Mouse (Mus musculus): ENCODE measurements around the gene Ntn1. TPM values are rescaled to one million over a fixed set of nuclear protein-coding genes. Genes with fewer than 3 reads are reported as not detected.

The Ntn1 gene
- polyA plus RNA-seq, 1 experiment from 2014 or later, result 17.7 TPM

GRCm38 (mm10) chr11:68233469-68233965 lies 167.1 kb downstream of the Ntn1 start:
- Histone ChIP-seq H3K27me3 (ENCODE audit: control insufficient read depth, insufficient read depth, low read length) (no peaks in the 10 kb centered on the region), H3K4me2 (ENCODE audit: low read depth, low read length) (no peak overlapping the region), H3K4me3 (ENCODE audit: low read length) (no peak overlapping the region), H3K9me3 (replicated peaks; ENCODE audit: control insufficient read depth, low read length) (0 out of 2 replicates have a peak, but pooled peaks cover 4% of the 10 kb centered on the region), H3K27ac (ENCODE audit: low read length) (no peak overlapping the region), H3K9ac (ENCODE audit: low read length) (no peak overlapping the region), H3K36me3 (ENCODE audit: control insufficient read depth, insufficient read depth) (0 out of 2 replicates have a peak, but pooled peaks cover 2% of the 10 kb centered on the region), H3K4me1 (ENCODE audit: control insufficient read depth, insufficient read depth, low read length) (peaks cover 7% of the 10 kb centered on the region; the same call in 1 of the 2 replicates)
- 79% methylated on average over 9 of the region's 9 CpGs for WGBS
- no peak for ATAC-seq (replicated peaks; ENCODE audit: extremely low read depth, insufficient read depth, low FRiP score)

GRCm38 (mm10) chr11:68231558-68231957 lies 169.1 kb downstream of the Ntn1 start:
- no peaks in the 10 kb centered on the region for H3K36me3 ChIP-seq (ENCODE audit: control insufficient read depth, insufficient read depth)
- H3K27me3 ChIP-seq (ENCODE audit: control insufficient read depth, insufficient read depth, low read length), result no peaks in the 10 kb centered on the region
- 0 out of 2 replicates have a peak, but pooled peaks cover 4% of the 10 kb centered on the region for H3K9me3 ChIP-seq (replicated peaks; ENCODE audit: control insufficient read depth, low read length)
- peaks cover 7% of the 10 kb centered on the region; the same call in 1 of the 2 replicates for H3K4me1 ChIP-seq (ENCODE audit: control insufficient read depth, insufficient read depth, low read length)
- no peak overlapping the region for H3K4me3 ChIP-seq (ENCODE audit: low read length)
- no peak for ATAC-seq (replicated peaks; ENCODE audit: extremely low read depth, insufficient read depth, low FRiP score)
- H3K27ac ChIP-seq (ENCODE audit: low read length), result no peak overlapping the region
- WGBS, result 97% methylated on average over 5 of the region's 5 CpGs
- H3K4me2 ChIP-seq (ENCODE audit: low read depth, low read length), result no peak overlapping the region
- H3K9ac ChIP-seq (ENCODE audit: low read length), result no peak overlapping the region

GRCm38 (mm10) chr11:68228941-68229665 lies 171.5 kb downstream of the Ntn1 start:
- H3K27ac ChIP-seq (ENCODE audit: low read length), result peak overlapping the region; percentile 29; the same call in 1 of the 2 replicates
- H3K4me1 ChIP-seq (ENCODE audit: control insufficient read depth, insufficient read depth, low read length), result peaks cover 7% of the 10 kb centered on the region; the same call in 1 of the 2 replicates
- no peak for ATAC-seq (replicated peaks; ENCODE audit: extremely low read depth, insufficient read depth, low FRiP score)
- H3K9ac ChIP-seq (ENCODE audit: low read length), result no peak overlapping the region
- no peaks in the 10 kb centered on the region for H3K36me3 ChIP-seq (ENCODE audit: control insufficient read depth, insufficient read depth)
- H3K4me3 ChIP-seq (ENCODE audit: low read length), result no peak overlapping the region
- no peaks in the 10 kb centered on the region for H3K27me3 ChIP-seq (ENCODE audit: control insufficient read depth, insufficient read depth, low read length)
- 62% methylated on average over 18 of the region's 18 CpGs for WGBS
- H3K4me2 ChIP-seq (ENCODE audit: low read depth, low read length), result no peak overlapping the region
- 0 out of 2 replicates have a peak, but pooled peaks cover 4% of the 10 kb centered on the region for H3K9me3 ChIP-seq (replicated peaks; ENCODE audit: control insufficient read depth, low read length)

GRCm38 (mm10) chr11:68227837-68228236 lies 172.8 kb downstream of the Ntn1 start:
- H3K9ac ChIP-seq (ENCODE audit: low read length), result no peak overlapping the region
- ATAC-seq (replicated peaks; ENCODE audit: extremely low read depth, insufficient read depth, low FRiP score), result no peak

GRCm38 (mm10) chr11:68226654-68227057 lies 174.0 kb downstream of the Ntn1 start:
- 0 out of 2 replicates have a peak, but pooled peaks cover 2% of the 10 kb centered on the region for H3K9me3 ChIP-seq (replicated peaks; ENCODE audit: control insufficient read depth, low read length)
- H3K4me2 ChIP-seq (ENCODE audit: low read depth, low read length), result no peak overlapping the region
- H3K27me3 ChIP-seq (ENCODE audit: control insufficient read depth, insufficient read depth, low read length), result no peaks in the 10 kb centered on the region; the same call in 1 of the 2 replicates
- peaks cover 7% of the 10 kb centered on the region; the same call in 1 of the 2 replicates for H3K4me1 ChIP-seq (ENCODE audit: control insufficient read depth, insufficient read depth, low read length)
- H3K4me3 ChIP-seq (ENCODE audit: low read length), result no peak overlapping the region
- H3K9ac ChIP-seq (ENCODE audit: low read length), result no peak overlapping the region
- H3K36me3 ChIP-seq (ENCODE audit: control insufficient read depth, insufficient read depth), result no peaks in the 10 kb centered on the region
- no peak overlapping the region for H3K27ac ChIP-seq (ENCODE audit: low read length)
- WGBS, result 82% methylated on average over 5 of the region's 5 CpGs
- no peak for ATAC-seq (replicated peaks; ENCODE audit: extremely low read depth, insufficient read depth, low FRiP score)

More at GRCm38 (mm10) chr11:68227837-68228236, 172.8 kb downstream of the Ntn1 start:
- H3K27ac ChIP-seq (ENCODE audit: low read length), result no peak overlapping the region
- H3K9me3 ChIP-seq (replicated peaks; ENCODE audit: control insufficient read depth, low read length), result 0 out of 2 replicates have a peak, but pooled peaks cover 4% of the 10 kb centered on the region
- H3K27me3 ChIP-seq (ENCODE audit: control insufficient read depth, insufficient read depth, low read length), result no peaks in the 10 kb centered on the region
- H3K4me3 ChIP-seq (ENCODE audit: low read length), result no peak overlapping the region
- no peak overlapping the region for H3K4me2 ChIP-seq (ENCODE audit: low read depth, low read length)
- 93% methylated on average over 6 of the region's 6 CpGs for WGBS
- peaks cover 7% of the 10 kb centered on the region; the same call in 1 of the 2 replicates for H3K4me1 ChIP-seq (ENCODE audit: control insufficient read depth, insufficient read depth, low read length)
- no peaks in the 10 kb centered on the region for H3K36me3 ChIP-seq (ENCODE audit: control insufficient read depth, insufficient read depth)

GRCm38 (mm10) chr11:68223143-68223542 lies 177.5 kb downstream of the Ntn1 start:
- Histone ChIP-seq H3K4me3 (ENCODE audit: low read length) (no peak overlapping the region), H3K36me3 (ENCODE audit: control insufficient read depth, insufficient read depth) (no peaks in the 10 kb centered on the region), H3K27ac (ENCODE audit: low read length) (no peak overlapping the region), H3K27me3 (ENCODE audit: control insufficient read depth, insufficient read depth, low read length) (no peaks in the 10 kb centered on the region; the same call in 1 of the 2 replicates), H3K9me3 (replicated peaks; ENCODE audit: control insufficient read depth, low read length) (no peaks in the 10 kb centered on the region), H3K9ac (ENCODE audit: low read length) (no peak overlapping the region), H3K4me1 (ENCODE audit: control insufficient read depth, insufficient read depth, low read length) (no peaks in the 10 kb centered on the region), H3K4me2 (ENCODE audit: low read depth, low read length) (no peak overlapping the region)
- ATAC-seq (replicated peaks; ENCODE audit: extremely low read depth, insufficient read depth, low FRiP score), result no peak
- 51% methylated on average over 13 of the region's 13 CpGs for WGBS

- H3K36me3 ChIP-seq (ENCODE audit: control insufficient read depth, insufficient read depth), result no peaks in the 10 kb centered on the region
- H3K9ac ChIP-seq (ENCODE audit: low read length), result no peak overlapping the region
- 87% methylated on average over 7 of the region's 7 CpGs for WGBS
- H3K27me3 ChIP-seq (ENCODE audit: control insufficient read depth, insufficient read depth, low read length), result no peaks in the 10 kb centered on the region; the same call in 1 of the 2 replicates
- no peak overlapping the region for H3K4me2 ChIP-seq (ENCODE audit: low read depth, low read length)
- no peak overlapping the region for H3K27ac ChIP-seq (ENCODE audit: low read length)
- no peaks in the 10 kb centered on the region for H3K4me1 ChIP-seq (ENCODE audit: control insufficient read depth, insufficient read depth, low read length)
- no peak for ATAC-seq (replicated peaks; ENCODE audit: extremely low read depth, insufficient read depth, low FRiP score)
- no peak overlapping the region for H3K4me3 ChIP-seq (ENCODE audit: low read length)
- H3K9me3 ChIP-seq (replicated peaks; ENCODE audit: control insufficient read depth, low read length), result no peaks in the 10 kb centered on the region
Observed at GRCm38 (mm10) chr11:68222209-68222608, 178.4 kb downstream of the Ntn1 start.

- WGBS, result 75% methylated on average over 4 of the region's 4 CpGs
- Histone ChIP-seq H3K27me3 (ENCODE audit: control insufficient read depth, insufficient read depth, low read length) (no peaks in the 10 kb centered on the region; the same call in 1 of the 2 replicates), H3K4me3 (ENCODE audit: low read length) (no peak overlapping the region), H3K9me3 (replicated peaks; ENCODE audit: control insufficient read depth, low read length) (no peaks in the 10 kb centered on the region), H3K4me2 (ENCODE audit: low read depth, low read length) (no peak overlapping the region), H3K4me1 (ENCODE audit: control insufficient read depth, insufficient read depth, low read length) (peaks cover 7% of the 10 kb centered on the region), H3K27ac (ENCODE audit: low read length) (no peak overlapping the region), H3K9ac (ENCODE audit: low read length) (no peak overlapping the region), H3K36me3 (ENCODE audit: control insufficient read depth, insufficient read depth) (no peaks in the 10 kb centered on the region)
- no peak for ATAC-seq (replicated peaks; ENCODE audit: extremely low read depth, insufficient read depth, low FRiP score)
Observed at GRCm38 (mm10) chr11:68220733-68221132, 179.9 kb downstream of the Ntn1 start.

GRCm38 (mm10) chr11:68216041-68216440 lies 184.6 kb downstream of the Ntn1 start:
- no peak overlapping the region for H3K4me2 ChIP-seq (ENCODE audit: low read depth, low read length)
- peaks cover 23% of the 10 kb centered on the region for H3K4me1 ChIP-seq (ENCODE audit: control insufficient read depth, insufficient read depth, low read length)
- H3K27ac ChIP-seq (ENCODE audit: low read length), result no peak overlapping the region
- no peaks in the 10 kb centered on the region for H3K36me3 ChIP-seq (ENCODE audit: control insufficient read depth, insufficient read depth)
- WGBS, result 68% methylated on average over 11 of the region's 11 CpGs
- H3K4me3 ChIP-seq (ENCODE audit: low read length), result no peak overlapping the region
- no peaks in the 10 kb centered on the region for H3K9me3 ChIP-seq (replicated peaks; ENCODE audit: control insufficient read depth, low read length)
- H3K9ac ChIP-seq (ENCODE audit: low read length), result no peak overlapping the region
- ATAC-seq (replicated peaks; ENCODE audit: extremely low read depth, insufficient read depth, low FRiP score), result no peak
- no peaks in the 10 kb centered on the region for H3K27me3 ChIP-seq (ENCODE audit: control insufficient read depth, insufficient read depth, low read length)

All from heart, embryonic 16.5 days (tissue).